Mouse (Mus musculus) testis, adult 2 months (tissue): ENCODE measurements around the gene Rgs8.

Experiments
- CTCF ChIP-seq: fragments of 200-500 bp; IDR thresholded peaks from 2 replicates; pipeline ENCODE4 v1.5.1; 2012; ENCODE audit warnings: low read depth, mild to moderate bottlenecking, inconsistent platforms, low read length, moderate library complexity; ENCODE audit not compliant: control insufficient read depth, insufficient read depth, insufficient replicate concordance
- POLR2A ChIP-seq: fragments of 200-500 bp; IDR thresholded peaks from 2 replicates; pipeline ENCODE4 v1.6.1; 2012; ENCODE audit warnings: low read depth, mild to moderate bottlenecking, inconsistent platforms, low read length, moderate library complexity; ENCODE audit not compliant: control insufficient read depth

GRCm38 (mm10) chr1:153672698-153673097 is 19.9 kb downstream of the Rgs8 start:
- no peak for TF ChIP-seq CTCF
- TF ChIP-seq POLR2A: no peak
